Mouse (Mus musculus) pancreas, adult 10 weeks (tissue): ENCODE data around the gene Gm28551. TPM values are rescaled to one million over a fixed set of nuclear protein-coding genes. Genes with fewer than 3 reads are reported as not detected.

Experiments
- polyA plus RNA-seq: library from polyadenylated mRNA; stranded (reverse); fragments of 350-450 nt; fragmentation: Illumina TruSeq; extraction: RNeasy Lipid Tissue Mini Kit (QIAGEN cat#74804); gene quantifications from one replicate; pipeline ENCODE4 v1.2.3, GENCODE M21; 2015; ENCODE audit warnings: low read depth, low replicate concordance; ENCODE audit not compliant: insufficient read depth

Gene Gm28551
- polyA plus RNA-seq: not detected

GRCm38 (mm10) chr1:53352327-53353261 lies at the start of gene Gm28551, which contains the start of the genes Asdurf and Asnsd1:
Gene Gm28551, minus strand, starts transcription at chr1:53352667.
Gene Asdurf, minus strand, starts transcription at chr1:53352619.
Gene Asnsd1, minus strand, starts transcription at chr1:53352752.

GRCm38 (mm10) chr1:53312989-53313967 lies 39.2 kb downstream of the Gm28551 start, which contains the start of gene Osgepl1:
Gene Osgepl1, plus strand, starts transcription at chr1:53313624.

DNA sequence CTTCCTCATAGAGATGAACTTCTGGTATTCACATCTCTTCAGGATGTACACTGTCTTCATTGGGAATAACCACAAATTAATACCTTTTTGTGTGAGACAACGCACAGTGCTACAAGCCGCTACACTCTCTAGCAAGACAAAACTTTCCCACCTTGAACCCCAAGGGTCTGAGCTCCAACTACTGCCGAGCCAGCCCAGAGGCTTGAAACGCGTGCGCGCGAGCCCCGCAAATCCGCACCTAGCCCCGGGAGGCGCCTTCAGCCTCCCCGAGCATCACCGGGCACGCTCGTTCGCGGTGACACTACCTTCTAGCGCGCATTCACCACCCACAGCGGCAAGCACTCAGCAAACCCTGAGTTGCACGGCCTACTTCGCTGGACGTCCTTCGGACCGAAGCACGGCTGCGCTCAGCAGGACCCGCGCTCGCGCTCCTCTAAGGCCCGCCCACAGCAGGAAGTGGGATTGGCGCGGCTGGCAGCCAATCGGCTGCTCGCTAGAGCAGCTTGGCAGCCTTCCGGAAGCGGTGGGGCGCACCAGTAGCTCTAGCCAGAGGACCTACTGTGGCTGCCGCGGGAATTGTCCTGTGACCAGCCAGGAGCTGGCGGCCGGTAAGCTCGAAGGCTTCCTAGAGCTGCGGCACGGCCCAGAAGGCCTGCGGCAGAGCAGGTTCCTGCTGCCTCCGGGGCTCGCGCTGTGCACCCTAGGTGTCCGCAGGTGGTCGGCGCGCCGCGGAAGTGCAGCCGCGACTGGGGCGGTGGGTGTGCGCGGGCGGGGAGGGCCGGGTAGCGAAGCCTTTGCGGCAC lies 55.7 kb downstream of the Gm28551 start, which contains the start of the genes Pms1, Ormdl1 and Gm28778:
Pms1 (minus strand) TSS at position 438 of the 803 bp plus-strand sequence.
Ormdl1 (plus strand) TSS at position 515 of the 803 bp plus-strand sequence.
Gm28778 (plus strand) TSS at position 531 of the 803 bp plus-strand sequence.

Other genes starting within 250 kb of the Gm28551 start
- not detected for gene 1700019A02Rik, start 165.0 kb downstream of the Gm28551 start, polyA plus RNA-seq
- 0.59 TPM for gene Pms1, start 55.6 kb downstream of the Gm28551 start, polyA plus RNA-seq
- gene Ormdl1, start 55.6 kb downstream of the Gm28551 start, polyA plus RNA-seq: 2.3 TPM
- not detected for gene Gm28778, start 55.6 kb downstream of the Gm28551 start, polyA plus RNA-seq
- 4.7 TPM for gene Osgepl1, start 39.0 kb downstream of the Gm28551 start, polyA plus RNA-seq
- not detected for gene Asdurf, start within 50 bp of the Gm28551 start, polyA plus RNA-seq
- 16.4 TPM for gene Asnsd1, start 85 bp upstream of the Gm28551 start, polyA plus RNA-seq